Mouse (Mus musculus) hindbrain, embryonic 14.5 days (tissue): ENCODE data around the gene Hlx. TPM values are rescaled to one million over a fixed set of nuclear protein-coding genes. Genes with fewer than 3 reads are reported as not detected.

Source experiments
- ATAC-seq: fragments of 200-750 bp; cut with Nextera tagmentation; 2 replicates; pipeline ENCODE4 v1.8.0; 2017; ENCODE audit warnings: moderate number of reproducible peaks, mild to moderate bottlenecking, moderate TSS enrichment, moderate library complexity; ENCODE audit not compliant: low FRiP score
- DNase-seq: peaks from one replicate; pipeline ENCODE4 v3.0.0-alpha.2; 2015; ENCODE audit warnings: low spot score
- H3K27ac ChIP-seq: fragments of 300-500 bp; sonication (generic); 2 replicates; pipeline ENCODE4 v1.5.1; 2014; ENCODE audit warnings: mild to moderate bottlenecking, moderate library complexity
- H3K27me3 ChIP-seq: fragments of 300-500 bp; sonication (generic); 2 replicates; pipeline ENCODE4 v1.6.1; 2014; ENCODE audit warnings: mild to moderate bottlenecking, low read length, mixed read lengths; ENCODE audit not compliant: control insufficient read depth, insufficient read depth
- H3K36me3 ChIP-seq: fragments of 300-500 bp; sonication (generic); replicated peaks from 2 replicates; pipeline ENCODE4 v1.6.1; 2014; ENCODE audit not compliant: control insufficient read depth, insufficient read depth
- H3K4me1 ChIP-seq: fragments of 300-500 bp; sonication (generic); replicated peaks from 2 replicates; pipeline ENCODE4 v1.6.1; 2014; ENCODE audit warnings: antibody characterized with exemption, low read length, mixed read lengths; ENCODE audit not compliant: control insufficient read depth, insufficient read depth
- H3K4me2 ChIP-seq: fragments of 300-500 bp; sonication (generic); replicated peaks from 2 replicates; pipeline ENCODE4 v1.6.1; 2014; ENCODE audit warnings: mild to moderate bottlenecking, moderate library complexity
- H3K4me3 ChIP-seq: fragments of 300-500 bp; sonication (generic); replicated peaks from 2 replicates; pipeline ENCODE4 v1.5.1; 2014; ENCODE audit warnings: mild to moderate bottlenecking, low read length
- H3K9ac ChIP-seq: fragments of 300-500 bp; sonication (generic); 2 replicates; pipeline ENCODE4 v1.6.1; 2014
- H3K9me3 ChIP-seq: fragments of 300-500 bp; sonication (generic); 2 replicates; pipeline ENCODE4 v1.6.1; 2016; ENCODE audit warnings: low read length; ENCODE audit not compliant: control insufficient read depth
- WGBS: fragments of 180-500 bp; shearing (Covaris S2); extraction: QIAGEN DNeasy Blood & Tissue Kit; methylation state at CpG from one replicate; pipeline ENCODE4 v1.1.7; 2014; 5-methylcytosine and 5-hydroxymethylcytosine counted together
- polyA plus RNA-seq: library from polyadenylated mRNA; unstranded; fragments of >200 nt; fragmentation: Nextera tagmentation; extraction: Ambion mirVana; gene quantifications from 2 replicates; pipeline ENCODE4 v1.2.1, GENCODE M21; 2014

Hlx gene
- polyA plus RNA-seq, 1 experiment from 2014 or later: 2.0 TPM

GRCm38 (mm10) chr1:184734991-184735920, 2.8 kb upstream of the Hlx start:
- H3K27ac ChIP-seq: no peak overlapping the region
- peaks cover 89% of the 10 kb centered on the region for H3K27me3 ChIP-seq
- H3K4me3 ChIP-seq: no peak overlapping the region
- DNase-seq (no peak), ATAC-seq (no peak)
- no peak overlapping the region for H3K4me2 ChIP-seq
- H3K9me3 ChIP-seq: no peaks in the 10 kb centered on the region
- 3% methylated on average over 25 of the region's 25 CpGs for WGBS
- no peaks in the 10 kb centered on the region for H3K36me3 ChIP-seq
- H3K4me1 ChIP-seq: no peaks in the 10 kb centered on the region
- H3K9ac ChIP-seq: no peak overlapping the region

- Histone ChIP-seq H3K9me3 (no peaks in the 10 kb centered on the region), H3K36me3 (no peaks in the 10 kb centered on the region), H3K27ac (no peak overlapping the region), H3K9ac (no peak overlapping the region), H3K4me1 (no peaks in the 10 kb centered on the region), H3K4me3 (no peak overlapping the region), H3K27me3 (peaks cover 89% of the 10 kb centered on the region), H3K4me2 (peak overlapping the region; percentile 4)
- no peak for DNase-seq
- 2% methylated on average over 27 of the region's 27 CpGs for WGBS
- ATAC-seq: no peak
These were observed 1.8 kb upstream of the Hlx start for GRCm38 (mm10) chr1:184734067-184734830.

- DNase-seq (no peak), ATAC-seq (no peak)
- no peaks in the 10 kb centered on the region for H3K9me3 ChIP-seq
- H3K27ac ChIP-seq: no peak overlapping the region
- H3K36me3 ChIP-seq: no peaks in the 10 kb centered on the region
- no peak overlapping the region for H3K4me3 ChIP-seq
- no peak overlapping the region for H3K9ac ChIP-seq
- H3K4me1 ChIP-seq: no peaks in the 10 kb centered on the region
- peaks cover 89% of the 10 kb centered on the region for H3K27me3 ChIP-seq
- WGBS: 1% methylated on average over 28 of the region's 28 CpGs
- peak overlapping the region; percentile 51 for H3K4me2 ChIP-seq
These were observed 1.1 kb upstream of the Hlx start for GRCm38 (mm10) chr1:184733300-184734066.

GRCm38 (mm10) chr1:184731644-184732545, 524 bp downstream of the Hlx start:
- Histone ChIP-seq H3K4me2 (peak overlapping the region; percentile 51), H3K36me3 (no peaks in the 10 kb centered on the region), H3K4me1 (peaks cover 8% of the 10 kb centered on the region; the same call in 1 of the 2 replicates), H3K4me3 (peak overlapping the region; percentile 30), H3K9ac (0 out of 2 replicates have a peak overlapping the region, but pooled peaks have one; percentile 18), H3K9me3 (no peaks in the 10 kb centered on the region), H3K27ac (no peak overlapping the region), H3K27me3 (peaks cover 90% of the 10 kb centered on the region)
- ATAC-seq (0 out of 2 replicates have a peak, but pooled peaks have one; percentile 2), DNase-seq (no peak)
- under 1% methylated on average over 79 of the region's 85 CpGs for WGBS

GRCm38 (mm10) chr1:184731091-184731640, 1.3 kb downstream of the Hlx start:
- H3K27me3 ChIP-seq: peaks cover 90% of the 10 kb centered on the region
- no peaks in the 10 kb centered on the region for H3K9me3 ChIP-seq
- no peak for DNase-seq
- H3K27ac ChIP-seq: no peak overlapping the region
- H3K4me2 ChIP-seq: peak overlapping the region; percentile 51
- no peaks in the 10 kb centered on the region for H3K36me3 ChIP-seq
- H3K9ac ChIP-seq: 0 out of 2 replicates have a peak overlapping the region, but pooled peaks have one; percentile 18
- no peak for ATAC-seq
- 2% methylated on average over 18 of the region's 18 CpGs for WGBS
- H3K4me3 ChIP-seq: peak overlapping the region; percentile 30
- H3K4me1 ChIP-seq: peaks cover 8% of the 10 kb centered on the region; the same call in 1 of the 2 replicates

GRCm38 (mm10) chr1:184730453-184731013, 1.9 kb downstream of the Hlx start:
- no peak overlapping the region for H3K9ac ChIP-seq
- 0 out of 2 replicates have a peak overlapping the region, but pooled peaks have one; percentile 10 for H3K4me2 ChIP-seq
- ATAC-seq: no peak
- H3K9me3 ChIP-seq: no peaks in the 10 kb centered on the region
- H3K27ac ChIP-seq: no peak overlapping the region
- peaks cover 8% of the 10 kb centered on the region; the same call in 1 of the 2 replicates for H3K4me1 ChIP-seq
- H3K36me3 ChIP-seq: no peaks in the 10 kb centered on the region
- no peak overlapping the region; the same call in 1 of the 2 replicates for H3K4me3 ChIP-seq
- WGBS: 2% methylated on average over 12 of the region's 12 CpGs
- no peak for DNase-seq
- H3K27me3 ChIP-seq: peaks cover 90% of the 10 kb centered on the region

- DNase-seq: no peak
- Histone ChIP-seq H3K4me3 (no peak overlapping the region), H3K27me3 (peaks cover 93% of the 10 kb centered on the region), H3K36me3 (no peaks in the 10 kb centered on the region), H3K9ac (no peak overlapping the region), H3K9me3 (no peaks in the 10 kb centered on the region), H3K4me2 (no peak overlapping the region), H3K4me1 (peaks cover 8% of the 10 kb centered on the region; the same call in 1 of the 2 replicates), H3K27ac (no peak overlapping the region)
- 1% methylated on average over 19 of the region's 19 CpGs for WGBS
- ATAC-seq: no peak
These were observed 2.9 kb downstream of the Hlx start for GRCm38 (mm10) chr1:184729357-184730140.
